Mouse (Mus musculus) liver, embryonic 14.5 days (tissue): ENCODE data around the gene Crb3.

ENCODE experiments used
- CTCF ChIP-seq: IDR thresholded peaks from 2 replicates; pipeline ENCODE4 v1.5.1; 2016; ENCODE audit warnings: antibody characterized with exemption, low read depth, control low read depth
- EP300 ChIP-seq: IDR thresholded peaks from 2 replicates; pipeline ENCODE4 v1.6.1; 2016; ENCODE audit warnings: antibody characterized with exemption, low read depth

DNA sequence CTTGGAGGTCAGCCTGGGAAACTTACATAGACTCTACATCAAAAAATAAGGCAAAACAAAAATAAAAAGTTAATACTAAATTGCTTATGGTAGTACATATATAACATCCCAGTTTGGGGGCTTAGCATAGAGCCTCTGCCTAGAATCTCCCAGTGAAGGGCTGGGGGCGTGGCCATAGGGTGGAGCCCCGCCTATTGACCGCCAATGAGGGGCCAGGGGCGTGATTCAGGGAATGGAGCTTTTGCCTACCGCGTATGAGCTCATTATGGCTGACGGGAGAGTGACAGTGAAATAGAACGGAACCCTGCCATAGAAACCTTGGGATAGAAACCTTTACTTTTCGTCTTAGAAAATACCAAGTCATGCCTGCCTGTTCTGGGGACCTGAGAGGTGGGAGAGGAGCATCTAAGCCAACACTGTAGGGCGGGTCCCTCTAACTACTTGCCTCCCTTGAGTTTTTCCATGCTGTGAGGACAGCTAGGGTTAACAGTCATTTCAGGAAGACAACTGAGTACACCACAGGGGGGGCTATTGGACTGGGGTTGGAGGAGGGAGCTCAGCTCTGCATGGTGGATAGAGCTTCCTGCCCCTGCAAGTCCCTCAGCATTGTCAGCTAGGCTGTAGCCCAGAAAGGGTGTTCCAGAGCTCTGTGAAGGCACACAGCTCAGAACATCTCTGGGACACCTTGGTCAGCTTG is 40.9 kb downstream of the Crb3 start:
- TF ChIP-seq CTCF: peak; percentile 24
- no peak for TF ChIP-seq EP300
